Mouse (Mus musculus): ENCODE measurements at regions not wholly inside any gene's neighbourhood (a gene's known extent, or its start where the extent isn't known, plus 50 kb on each side); places are given as distances from the start of the nearest gene placed in this dataset.

- no peak for DNase-seq (ENCODE audit: low spot score)
Measured at GRCm38 (mm10) chr1:80131354-80131753, 86.9 kb downstream of the Fam124b start.

DNA sequence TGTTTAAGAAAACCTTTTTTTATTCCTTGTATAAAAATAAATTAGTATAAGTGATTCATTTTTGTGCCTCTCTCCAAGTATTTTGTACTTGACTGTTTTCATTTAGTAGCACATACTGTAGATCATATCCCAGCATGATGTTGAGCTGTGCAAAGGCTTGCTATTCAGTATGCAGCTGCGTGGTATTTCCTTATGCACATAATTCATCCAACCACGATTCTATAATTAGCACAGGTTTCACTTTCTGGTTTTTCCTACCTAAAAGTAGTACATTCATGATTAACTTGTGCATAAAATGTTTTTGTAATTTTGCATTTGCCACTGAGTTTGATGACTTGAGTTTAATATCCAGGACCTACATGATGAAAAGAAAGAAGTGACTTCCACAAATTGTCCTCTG is 94.3 kb downstream of the Fam124b start:
- no peak for DNase-seq (ENCODE audit: low spot score)

DNA sequence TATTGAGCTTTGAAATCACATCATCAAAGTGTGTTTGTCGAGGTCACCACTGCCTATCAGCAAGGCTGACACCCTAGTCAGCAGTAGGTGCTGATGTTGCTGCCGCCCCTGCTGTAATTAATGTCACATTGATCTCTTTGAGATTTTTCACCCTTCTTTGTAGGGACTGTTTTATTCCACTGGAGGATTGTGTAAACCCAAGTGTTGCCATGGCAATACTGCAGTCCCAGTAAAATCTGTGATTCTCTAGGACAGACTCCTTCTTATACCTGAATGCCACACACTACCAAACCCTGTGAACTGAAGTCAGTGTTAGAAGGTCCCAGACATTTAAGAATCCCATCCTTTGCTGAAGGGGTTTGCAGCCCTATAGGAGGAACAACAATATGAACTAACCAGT is 102.4 kb downstream of the Fam124b start:
- DNase-seq (ENCODE audit: low spot score), result no peak

GRCm38 (mm10) chr1:80107747-80108476 is 110.4 kb downstream of the Fam124b start:
- DNase-seq (ENCODE audit: low spot score), result no peak

GRCm38 (mm10) chr1:80106269-80106668 is 112.0 kb downstream of the Fam124b start:
- no peak for DNase-seq (ENCODE audit: low spot score)

- no peak for DNase-seq (ENCODE audit: low spot score)
Measured at GRCm38 (mm10) chr1:80098266-80098665, 120.0 kb downstream of the Fam124b start.

DNA sequence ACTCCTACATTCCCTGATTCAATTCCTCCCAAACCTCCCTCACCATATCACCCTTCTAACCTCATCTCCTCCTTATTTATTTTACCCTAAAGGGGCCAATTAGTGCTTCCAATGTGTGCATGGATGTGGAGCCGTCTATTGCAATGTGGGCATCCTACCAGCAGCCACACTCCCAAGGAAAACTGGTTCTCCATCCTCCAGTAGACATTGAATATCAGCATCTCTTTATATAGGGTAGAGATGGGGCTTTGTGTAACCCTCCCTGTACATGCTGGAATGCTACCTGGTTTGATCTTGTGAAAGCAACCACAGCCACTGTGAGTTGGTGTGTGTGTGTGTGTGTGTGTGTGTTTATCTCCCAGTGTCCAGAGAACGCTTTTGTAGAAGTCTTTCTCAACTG is 126.5 kb downstream of the Fam124b start:
- DNase-seq (ENCODE audit: low spot score), result no peak

DNA sequence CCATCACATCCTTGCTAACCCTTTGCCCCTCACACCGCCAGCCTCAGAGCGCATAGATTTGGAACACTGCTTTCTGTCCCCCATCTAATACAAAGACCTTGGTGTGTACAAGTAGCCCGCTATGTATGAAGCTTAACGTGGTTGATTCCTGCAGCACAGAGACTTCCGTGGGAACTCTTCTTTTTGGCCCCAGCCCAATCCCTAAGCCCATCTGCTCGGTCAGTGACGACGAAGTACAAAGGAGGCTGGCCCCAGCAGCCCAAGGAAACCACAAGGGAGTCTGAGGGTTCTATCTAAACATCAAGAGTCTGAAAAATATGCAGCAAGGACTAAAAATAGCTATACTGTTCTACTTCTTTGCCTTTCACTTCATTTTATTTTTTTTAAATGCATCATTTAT is 126.9 kb downstream of the Fam124b start:
- no peak for DNase-seq (ENCODE audit: low spot score)

- no peak for DNase-seq (ENCODE audit: low spot score)
Measured at GRCm38 (mm10) chr1:80088651-80089050, 129.6 kb downstream of the Fam124b start.

GRCm38 (mm10) chr1:80076357-80076756 is 141.9 kb downstream of the Fam124b start:
- DNase-seq (ENCODE audit: low spot score), result no peak

DNA sequence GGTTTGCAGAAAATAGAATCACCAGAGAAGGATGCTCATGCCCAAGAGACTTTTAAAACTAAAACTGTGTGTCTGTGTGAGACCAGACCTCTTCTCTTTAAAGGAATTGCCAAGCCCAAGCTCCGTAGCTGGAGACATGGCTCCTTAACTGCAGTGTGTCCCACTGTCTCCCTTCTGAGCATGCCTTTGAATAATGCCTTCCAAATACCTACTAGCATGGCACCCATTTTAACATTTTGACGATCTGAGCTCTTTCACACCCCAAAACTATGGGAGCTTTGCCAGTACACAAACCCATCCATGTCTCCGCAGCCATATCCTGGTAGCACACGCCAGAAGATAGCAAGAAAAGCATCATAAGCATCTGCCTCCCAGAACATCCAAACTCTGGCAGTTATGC is 143.9 kb downstream of the Fam124b start:
- no peak for DNase-seq (ENCODE audit: low spot score)

DNA sequence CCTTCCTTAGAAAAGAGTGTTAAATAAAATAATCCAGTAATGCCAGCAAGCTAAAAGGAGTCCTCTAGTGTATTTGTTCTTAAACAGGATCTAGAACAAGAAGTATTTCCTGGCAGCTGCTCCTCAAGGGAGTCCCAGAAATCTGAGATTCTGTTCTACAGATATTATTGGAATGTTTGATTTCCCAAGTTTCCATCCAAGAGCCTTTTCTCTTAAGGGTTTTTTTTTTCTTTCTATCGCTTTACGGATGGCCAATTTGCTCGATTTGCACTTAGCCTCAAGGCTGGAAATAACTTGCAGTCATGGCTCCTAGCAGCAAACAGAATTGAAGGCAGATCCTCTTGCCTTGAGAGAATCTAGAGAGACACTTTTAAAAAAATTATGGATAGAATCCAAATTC is 144.3 kb downstream of the Fam124b start:
- no peak for DNase-seq (ENCODE audit: low spot score)

- DNase-seq (ENCODE audit: low spot score), result no peak
Measured at GRCm38 (mm10) chr1:80069141-80069540, 149.1 kb downstream of the Fam124b start.

DNA sequence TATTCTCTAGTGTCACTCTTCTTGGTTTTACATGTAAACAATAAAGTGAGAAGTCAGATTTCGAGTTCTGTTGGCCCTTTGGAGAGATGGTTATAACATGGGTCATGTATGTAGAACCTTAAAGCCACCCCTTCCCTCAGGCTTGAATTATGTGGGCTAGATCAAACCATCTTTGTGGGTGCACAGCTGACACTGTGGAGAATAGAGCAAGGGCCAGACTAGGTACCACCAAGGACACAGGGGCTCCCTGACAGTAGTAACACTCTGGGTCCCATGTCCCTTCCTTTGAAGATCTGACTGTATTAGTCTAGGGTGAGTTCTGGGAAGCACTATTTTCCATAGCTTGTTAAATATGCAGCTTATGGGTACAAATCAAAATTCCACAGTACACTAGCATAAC is 156.2 kb downstream of the Fam124b start:
- no peak for DNase-seq (ENCODE audit: low spot score)

GRCm38 (mm10) chr1:80061632-80062031 is 156.6 kb downstream of the Fam124b start:
- no peak for DNase-seq (ENCODE audit: low spot score)

- DNase-seq (ENCODE audit: low spot score), result no peak
Measured at GRCm38 (mm10) chr1:80045141-80045540, 173.1 kb downstream of the Fam124b start.

DNA sequence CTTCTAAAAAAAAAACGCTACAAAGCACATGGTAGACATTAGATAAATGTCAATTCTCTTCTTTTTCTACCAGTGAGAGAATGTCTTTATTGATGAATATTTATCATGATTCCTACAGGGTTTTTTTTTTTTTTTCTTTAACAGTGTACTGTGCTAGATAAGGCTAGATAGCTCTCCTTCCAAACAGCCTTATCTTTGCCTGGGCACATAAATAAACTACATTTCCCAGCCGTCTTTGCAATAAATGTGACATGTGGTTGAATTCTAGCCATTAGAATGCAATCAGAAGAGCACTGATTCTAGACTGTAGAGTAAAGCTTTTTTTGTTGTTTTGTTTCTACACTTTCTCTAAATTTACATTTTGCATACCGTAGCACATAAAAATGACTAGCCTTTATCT is 177.9 kb downstream of the Fam124b start:
- DNase-seq (ENCODE audit: low spot score), result no peak

DNA sequence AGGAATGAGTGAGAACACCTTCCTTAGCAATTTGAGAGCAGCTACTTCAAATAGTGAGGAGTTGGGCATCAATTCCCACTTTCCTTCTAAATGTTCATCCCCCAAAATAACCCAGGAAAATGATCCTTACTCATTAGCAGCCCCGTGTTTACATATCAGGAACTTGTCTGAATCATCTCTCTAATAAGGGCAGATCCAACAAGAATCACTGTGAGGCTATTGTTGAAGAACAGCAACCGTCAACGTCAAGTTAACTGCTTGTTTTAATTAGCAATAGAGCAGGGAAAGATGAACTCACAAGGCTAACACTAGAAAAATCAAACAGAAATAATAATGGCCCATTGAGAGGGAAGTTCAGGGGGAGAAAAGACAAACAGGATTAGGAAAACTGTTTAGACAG is 178.4 kb downstream of the Fam124b start:
- no peak for DNase-seq (ENCODE audit: low spot score)

GRCm38 (mm10) chr1:80039161-80039560 is 178.2 kb upstream of the Serpine2 start:
- no peak for DNase-seq (ENCODE audit: low spot score)

- DNase-seq (ENCODE audit: low spot score), result no peak
Measured at GRCm38 (mm10) chr1:80038059-80038458, 177.1 kb upstream of the Serpine2 start.

DNA sequence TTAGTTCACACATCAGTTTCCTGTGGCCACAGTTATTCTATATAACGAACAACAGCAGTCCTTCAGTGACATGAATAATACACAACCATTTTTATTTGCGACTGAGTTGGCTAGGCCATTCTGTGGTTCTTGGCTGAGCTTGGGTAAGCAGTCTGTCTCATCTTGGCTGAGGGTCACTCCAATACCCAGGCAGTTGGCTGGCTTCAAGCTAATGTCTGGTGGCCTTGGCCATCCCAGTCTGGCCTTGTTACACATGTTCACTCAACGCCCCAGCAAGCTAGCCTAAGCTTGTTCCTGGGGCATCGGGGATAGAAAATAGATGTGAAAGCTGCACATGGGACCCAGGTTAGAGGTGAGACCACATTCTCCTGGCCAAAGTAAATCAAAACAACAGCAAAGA is 175.5 kb upstream of the Serpine2 start:
- no peak for DNase-seq (ENCODE audit: low spot score)

DNA sequence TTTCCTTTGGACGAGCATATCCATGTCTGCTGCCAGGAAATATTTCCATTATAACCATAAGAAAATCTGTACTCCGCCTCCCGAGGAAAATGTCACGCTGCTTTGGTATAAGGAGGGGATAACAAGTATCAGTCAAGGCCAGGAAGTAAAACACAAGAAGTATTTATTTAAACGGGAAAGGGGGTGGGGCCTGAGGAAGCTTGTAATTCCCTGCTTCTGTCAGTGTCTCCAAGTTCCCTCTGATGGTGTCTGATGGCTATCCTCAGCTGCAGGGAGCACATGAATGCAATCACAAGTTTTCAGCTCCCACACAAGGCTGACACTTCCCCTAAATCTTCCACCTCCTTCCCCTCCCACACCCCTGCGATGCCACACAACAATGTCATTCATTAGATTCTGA is 172.5 kb upstream of the Serpine2 start:
- no peak for DNase-seq (ENCODE audit: low spot score)

GRCm38 (mm10) chr1:80033121-80033520 is 172.1 kb upstream of the Serpine2 start:
- DNase-seq (ENCODE audit: low spot score), result no peak

DNA sequence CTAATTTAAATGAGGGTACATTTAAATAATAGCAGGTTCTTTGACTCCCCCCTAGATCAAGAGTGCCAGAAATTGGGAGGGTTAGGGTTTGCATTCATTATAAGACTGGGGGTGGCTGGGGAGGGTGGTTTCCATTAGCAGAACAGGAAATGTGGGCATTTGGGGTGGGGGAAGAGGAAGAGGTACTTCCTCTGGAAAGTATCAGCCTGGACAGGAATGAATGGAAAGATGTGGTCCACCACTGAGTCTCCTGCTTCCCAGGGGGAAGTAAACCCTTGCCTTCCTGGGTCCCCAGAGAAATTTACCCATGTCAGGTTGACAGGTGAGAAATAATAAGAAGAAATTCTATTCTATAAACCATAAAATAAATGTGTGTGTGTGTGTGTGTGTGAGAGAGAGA is 171.5 kb upstream of the Serpine2 start:
- DNase-seq (ENCODE audit: low spot score), result no peak

DNA sequence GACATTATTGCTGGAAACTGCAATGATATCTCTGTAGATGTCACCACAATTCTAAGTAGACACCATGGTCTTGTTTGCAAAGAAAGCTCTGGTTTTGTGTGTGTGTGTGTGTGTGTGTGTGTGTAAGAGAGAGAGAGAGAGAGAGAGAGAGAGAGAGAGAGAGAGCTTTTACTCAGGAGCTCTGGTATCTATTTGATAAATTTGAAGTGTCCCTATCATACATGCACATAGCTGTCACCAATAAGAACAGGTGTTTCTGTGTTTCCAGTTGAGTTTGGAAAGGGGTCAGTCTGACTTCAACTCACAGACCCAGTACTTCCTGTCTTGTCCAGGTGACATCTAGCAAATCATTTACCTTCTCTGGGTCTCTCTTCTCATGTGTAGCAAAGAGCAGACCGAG is 169.7 kb upstream of the Serpine2 start:
- no peak for DNase-seq (ENCODE audit: low spot score)
